Mouse (Mus musculus) heart, postnatal 0 days (tissue): ENCODE data around the gene Fchsd2. TPM values are rescaled to one million over a fixed set of nuclear protein-coding genes. Genes with fewer than 3 reads are reported as not detected.
A peak's percentile ranks its signal among the peaks of the same experiment; 100 is the strongest.

ENCODE experiments used
- ATAC-seq: fragments of 200-750 bp; cut with Nextera tagmentation; 2 replicates; pipeline ENCODE4 v1.8.0; 2017; ENCODE audit warnings: low read depth, moderate number of reproducible peaks, moderate library complexity; ENCODE audit not compliant: insufficient read depth
- DNase-seq: peaks from one replicate; pipeline ENCODE4 v3.0.0-alpha.2; 2016; ENCODE audit warnings: low spot score
- H3K27ac ChIP-seq: fragments of 300-500 bp; sonication (generic); 2 replicates; pipeline ENCODE4 v1.5.1; 2014; ENCODE audit warnings: low read depth, mild to moderate bottlenecking
- H3K27me3 ChIP-seq: fragments of 300-500 bp; sonication (generic); 2 replicates; pipeline ENCODE4 v1.6.1; 2014; ENCODE audit warnings: low read length, mixed read lengths; ENCODE audit not compliant: control insufficient read depth, insufficient read depth
- H3K36me3 ChIP-seq: fragments of 300-500 bp; sonication (generic); replicated peaks from 2 replicates; pipeline ENCODE4 v1.6.1; 2014; ENCODE audit warnings: low read length, mixed read lengths; ENCODE audit not compliant: control insufficient read depth, insufficient read depth
- H3K4me1 ChIP-seq: fragments of 300-500 bp; sonication (generic); 2 replicates; pipeline ENCODE4 v1.6.1; 2014; ENCODE audit warnings: antibody characterized with exemption; ENCODE audit not compliant: control insufficient read depth, insufficient read depth
- H3K4me2 ChIP-seq: fragments of 300-500 bp; sonication (generic); 2 replicates; pipeline ENCODE4 v1.6.1; 2014; ENCODE audit warnings: low read depth, mild to moderate bottlenecking, low read length, moderate library complexity
- H3K4me3 ChIP-seq: fragments of 300-500 bp; sonication (generic); 2 replicates; pipeline ENCODE4 v1.5.1; 2014; ENCODE audit warnings: low read depth, low read length
- H3K9ac ChIP-seq: fragments of 300-500 bp; sonication (generic); replicated peaks from 2 replicates; pipeline ENCODE4 v1.6.1; 2014; ENCODE audit warnings: low read depth, low read length, mixed read lengths
- H3K9me3 ChIP-seq: fragments of 300-500 bp; sonication (generic); replicated peaks from 2 replicates; pipeline ENCODE4 v1.6.1; 2016; ENCODE audit warnings: low read length; ENCODE audit not compliant: control insufficient read depth
- CTCF ChIP-seq: IDR thresholded peaks from 2 replicates; pipeline ENCODE4 v1.5.1; 2016; ENCODE audit warnings: antibody characterized with exemption, control low read depth, low read depth
- EP300 ChIP-seq: IDR thresholded peaks from 2 replicates; pipeline ENCODE4 v1.6.1; 2016; ENCODE audit warnings: antibody characterized with exemption, low read depth
- WGBS: fragments of 180-500 bp; shearing (Covaris S2); extraction: QIAGEN DNeasy Blood & Tissue Kit; methylation state at CpG from one replicate; pipeline ENCODE4 v1.1.7; 2014; 5-methylcytosine and 5-hydroxymethylcytosine counted together
- polyA plus RNA-seq: library from polyadenylated mRNA; unstranded; fragments of >200 nt; fragmentation: Nextera tagmentation; extraction: Ambion mirVana; gene quantifications from 2 replicates; pipeline ENCODE4 v1.2.1, GENCODE M21; 2015
- total RNA-seq: library from RNA; depleted of rRNA; stranded (reverse); fragments of >200 nt; gene quantifications from 2 replicates; pipeline ENCODE4 v1.2.3, GENCODE M21; 2014; ENCODE audit warnings: low replicate concordance

The Fchsd2 gene
- total and polyA plus RNA-seq, 2 experiments from 2014 or later, result 8.7 to 19.3 TPM

GRCm38 (mm10) chr7:101267457-101268259 lies 175.0 kb downstream of the Fchsd2 start:
- 18% methylated on average over 3 of the region's 3 CpGs for WGBS
- Histone ChIP-seq H3K4me3 (no peak overlapping the region), H3K4me1 (peaks cover 25% of the 10 kb centered on the region), H3K27me3 (no peaks in the 10 kb centered on the region), H3K9ac (no peak overlapping the region; the same call in 1 of the 2 replicates), H3K27ac (peak overlapping the region; percentile 91), H3K36me3 (peaks cover 7% of the 10 kb centered on the region), H3K4me2 (0 out of 2 replicates have a peak overlapping the region, but pooled peaks have one; percentile 21), H3K9me3 (no peaks in the 10 kb centered on the region)
- TF ChIP-seq CTCF, result no peak
- TF ChIP-seq EP300, result 0 out of 2 replicates have a peak, but pooled peaks have one; percentile 7
- peak; percentile 83 for ATAC-seq
- peak; percentile 76 for DNase-seq

GRCm38 (mm10) chr7:101271602-101272001 lies 178.9 kb downstream of the Fchsd2 start:
- 88% methylated on average over 1 of the region's 1 CpGs for WGBS
- peaks cover 19% of the 10 kb centered on the region for H3K4me1 ChIP-seq
- no peak overlapping the region for H3K4me2 ChIP-seq
- peaks cover 18% of the 10 kb centered on the region for H3K36me3 ChIP-seq
- H3K27me3 ChIP-seq, result no peaks in the 10 kb centered on the region
- DNase-seq, result peak; percentile 16
- no peak overlapping the region for H3K9ac ChIP-seq
- ATAC-seq, result no peak
- no peak overlapping the region for H3K27ac ChIP-seq
- H3K4me3 ChIP-seq, result no peak overlapping the region
- H3K9me3 ChIP-seq, result no peaks in the 10 kb centered on the region
- TF ChIP-seq EP300 (no peak), CTCF (peak; percentile 60)

GRCm38 (mm10) chr7:101272466-101273160 lies 179.9 kb downstream of the Fchsd2 start:
- Histone ChIP-seq H3K4me3 (no peak overlapping the region), H3K36me3 (peaks cover 28% of the 10 kb centered on the region), H3K9me3 (no peaks in the 10 kb centered on the region), H3K4me2 (no peak overlapping the region), H3K9ac (no peak overlapping the region), H3K27me3 (no peaks in the 10 kb centered on the region), H3K27ac (no peak overlapping the region), H3K4me1 (peaks cover 8% of the 10 kb centered on the region)
- no peak for DNase-seq
- ATAC-seq, result no peak
- 79% methylated on average over 8 of the region's 8 CpGs for WGBS
- TF ChIP-seq EP300 (no peak), CTCF (no peak)

- Histone ChIP-seq H3K9me3 (no peaks in the 10 kb centered on the region), H3K27me3 (no peaks in the 10 kb centered on the region), H3K27ac (no peak overlapping the region), H3K4me1 (no peaks in the 10 kb centered on the region), H3K36me3 (peaks cover 78% of the 10 kb centered on the region), H3K9ac (no peak overlapping the region), H3K4me2 (no peak overlapping the region), H3K4me3 (no peak overlapping the region)
- WGBS, result 94% methylated on average over 3 of the region's 3 CpGs
- ATAC-seq (no peak), DNase-seq (no peak)
- TF ChIP-seq CTCF, result no peak
- TF ChIP-seq EP300, result no peak
Measured at GRCm38 (mm10) chr7:101282721-101283120, 190.1 kb downstream of the Fchsd2 start.

GRCm38 (mm10) chr7:101284504-101284903 lies 191.8 kb downstream of the Fchsd2 start:
- no peak for ATAC-seq
- WGBS, result 86% methylated on average over 1 of the region's 1 CpGs

More at GRCm38 (mm10) chr7:101284504-101284903, 191.8 kb downstream of the Fchsd2 start:
- Histone ChIP-seq H3K27me3 (no peaks in the 10 kb centered on the region), H3K36me3 (peaks cover 71% of the 10 kb centered on the region), H3K4me1 (no peaks in the 10 kb centered on the region), H3K4me2 (no peak overlapping the region), H3K4me3 (no peak overlapping the region), H3K27ac (no peak overlapping the region), H3K9ac (no peak overlapping the region), H3K9me3 (no peaks in the 10 kb centered on the region)
- DNase-seq, result no peak
- TF ChIP-seq EP300 (no peak), CTCF (no peak)
